Mouse (Mus musculus) forelimb bud, embryonic 11.5 days (tissue): ENCODE data around the gene Nup210l.
A peak's percentile ranks its signal among the peaks of the same experiment; 100 is the strongest.

Source experiments
- DNase-seq: peaks from one replicate; pipeline ENCODE4 v3.0.0-alpha.2; 2012; ENCODE audit warnings: low read depth, low spot score

Gene Nup210l

GRCm38 (mm10) chr3:90103938-90104337 lies at the start of gene Nup210l:
TSS of gene Nup210l (plus strand) at chr3:90104132.
- DNase-seq = no peak

- DNase-seq = no peak
These were observed 42.4 kb upstream of the Nup210l start for GRCm38 (mm10) chr3:90061549-90061948.

- no peak for DNase-seq
These were observed 41.4 kb upstream of the Nup210l start for GRCm38 (mm10) chr3:90062539-90062938.

GRCm38 (mm10) chr3:90064383-90064782 lies 39.5 kb upstream of the Nup210l start:
- no peak for DNase-seq

GRCm38 (mm10) chr3:90065553-90065952 lies 38.4 kb upstream of the Nup210l start:
- DNase-seq = peak; percentile 64

GRCm38 (mm10) chr3:90067851-90068250 lies 36.1 kb upstream of the Nup210l start:
- DNase-seq = no peak

GRCm38 (mm10) chr3:90069688-90070087 lies 34.2 kb upstream of the Nup210l start:
- DNase-seq = no peak

GRCm38 (mm10) chr3:90072294-90072693 lies 31.6 kb upstream of the Nup210l start, which contains the start of gene Tpm3:
TSS of gene Tpm3 (plus strand) at chr3:90072649.
- no peak for DNase-seq

GRCm38 (mm10) chr3:90076921-90077716 lies 26.8 kb upstream of the Nup210l start:
- DNase-seq = peak; percentile 93

GRCm38 (mm10) chr3:90078224-90078623 lies 25.7 kb upstream of the Nup210l start:
- DNase-seq = no peak

- peak; percentile 95 for DNase-seq
These were observed 24.7 kb upstream of the Nup210l start for GRCm38 (mm10) chr3:90079133-90079762.

GRCm38 (mm10) chr3:90079763-90080497 lies 24.0 kb upstream of the Nup210l start:
- DNase-seq = peak; percentile 81

GRCm38 (mm10) chr3:90080498-90080863 lies 23.5 kb upstream of the Nup210l start:
- no peak for DNase-seq

- DNase-seq = no peak
These were observed 22.3 kb upstream of the Nup210l start for GRCm38 (mm10) chr3:90081365-90082240.

- DNase-seq = no peak
These were observed 20.9 kb upstream of the Nup210l start for GRCm38 (mm10) chr3:90083034-90083433.

- no peak for DNase-seq
These were observed 20.1 kb upstream of the Nup210l start for GRCm38 (mm10) chr3:90083698-90084324.

GRCm38 (mm10) chr3:90084790-90085189 lies 19.1 kb upstream of the Nup210l start:
- DNase-seq = no peak

GRCm38 (mm10) chr3:90085281-90085680 lies 18.7 kb upstream of the Nup210l start:
- DNase-seq = no peak

- no peak for DNase-seq
These were observed 17.9 kb upstream of the Nup210l start for GRCm38 (mm10) chr3:90086068-90086467.

GRCm38 (mm10) chr3:90088617-90089016 lies 15.3 kb upstream of the Nup210l start:
- DNase-seq = no peak

- DNase-seq = no peak
These were observed 13.0 kb upstream of the Nup210l start for GRCm38 (mm10) chr3:90090892-90091291.
